Mouse (Mus musculus) activated CD4-positive, CD25-positive, alpha-beta regulatory T cell, adult 9 weeks (primary cell): Measurements from ENCODE around the gene Aktip. TPM values are rescaled to one million over a fixed set of nuclear protein-coding genes. Genes with fewer than 3 reads are reported as not detected.

Source experiments
- polyA plus RNA-seq: library from polyadenylated mRNA; unstranded; fragments of 100-300 nt; shearing (Covaris generic); gene quantifications from one replicate; pipeline ENCODE4 v1.2.1, GENCODE M21; 2017

Gene Aktip
- polyA plus RNA-seq: 37.8 TPM

DNA sequence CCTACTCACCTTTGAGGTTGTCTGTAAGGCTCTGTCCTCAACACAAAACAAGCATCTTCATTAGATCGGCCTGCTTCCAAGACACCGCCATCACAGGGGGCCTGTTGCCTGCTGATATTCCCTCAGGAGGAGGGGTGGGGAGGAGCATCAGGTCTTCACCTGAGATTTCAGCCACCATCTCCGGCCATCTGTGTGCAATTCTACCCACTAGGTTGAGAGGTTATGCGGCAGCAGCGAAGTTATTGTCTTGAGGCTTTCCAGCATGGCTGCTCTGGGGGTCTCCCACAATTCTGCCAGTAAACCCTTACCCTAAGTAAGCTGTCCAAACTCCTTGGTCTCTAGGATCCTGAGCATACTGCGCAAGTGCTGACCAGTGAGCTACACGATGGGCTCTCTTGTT is at the start of gene Aktip:
Gene Aktip, minus strand, starts transcription at position 101 of the 400 bp plus-strand sequence.

DNA sequence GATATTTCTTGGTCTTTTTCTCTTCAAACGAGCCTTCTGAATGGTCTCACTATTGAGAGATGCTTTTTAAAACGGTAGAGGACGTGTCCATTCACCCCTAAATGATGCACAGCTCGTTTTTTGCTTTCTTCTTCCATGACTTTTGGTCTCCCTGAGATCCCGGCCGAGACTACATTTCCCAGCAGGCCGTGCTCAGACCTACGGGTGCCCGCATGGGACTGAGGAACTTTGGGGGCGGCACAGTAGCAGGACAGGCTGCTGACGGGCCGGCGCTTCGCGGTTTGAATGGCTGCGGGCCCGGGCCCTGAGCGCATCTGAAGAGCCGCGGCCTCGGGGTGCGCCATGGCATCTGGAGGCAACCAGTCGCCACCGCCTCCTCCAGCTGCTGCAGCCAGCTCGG is 129.9 kb downstream of the Aktip start, which contains the start of gene Rbl2:
Gene Rbl2, plus strand, starts transcription at position 224 of the 400 bp plus-strand sequence.

Other genes with a start within 250 kb of the Aktip start
- gene Rbl2, start 129.9 kb downstream of the Aktip start, polyA plus RNA-seq: 123 TPM
- gene Rpgrip1l, start 113.3 kb upstream of the Aktip start, polyA plus RNA-seq: 3.4 TPM
- gene Fto, start 113.5 kb upstream of the Aktip start, polyA plus RNA-seq: 66.4 TPM